Mouse (Mus musculus): ENCODE data around the gene Gk2. TPM values are rescaled to one million over a fixed set of nuclear protein-coding genes. Genes with fewer than 3 reads are reported as not detected.

Gene Gk2
- polyA plus RNA-seq, 1 experiment from 2014 or later: not detected

GRCm38 (mm10) chr5:97429976-97430375, 26.8 kb downstream of the Gk2 start:
- Histone ChIP-seq H3K36me3 (no peaks in the 10 kb centered on the region), H3K9me3 (no peaks in the 10 kb centered on the region), H3K4me1 (replicated peaks) (no peaks in the 10 kb centered on the region), H3K27me3 (ENCODE audit: insufficient read depth, poor library complexity, severe bottlenecking) (no peaks in the 10 kb centered on the region), H3K4me3 (no peak overlapping the region), H3K27ac (no peak overlapping the region)
- 89% methylated on average over 9 of the region's 9 CpGs for WGBS
- DNase-seq (ENCODE audit: low spot score): no peak

DNA sequence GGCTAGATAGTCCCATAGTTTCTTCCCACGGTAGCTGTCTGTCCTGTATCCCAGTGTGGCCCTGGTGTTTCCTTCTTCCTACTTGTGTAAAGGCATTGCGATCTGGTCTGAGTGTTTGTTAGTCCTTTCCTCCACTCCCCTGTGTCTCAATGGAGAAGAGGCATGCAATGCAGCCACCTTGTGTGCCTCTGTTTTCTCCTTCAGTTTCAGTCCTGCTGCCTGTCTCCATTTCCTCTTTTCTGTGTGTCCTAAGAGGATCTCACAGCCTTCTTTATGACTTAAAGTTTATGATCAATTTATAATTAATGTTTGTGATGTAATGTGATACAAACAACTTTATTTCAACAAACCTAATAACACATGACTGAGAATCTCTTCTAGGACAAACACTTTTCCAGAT, 35.2 kb downstream of the Gk2 start:
- no peaks in the 10 kb centered on the region for H3K9me3 ChIP-seq
- H3K27me3 ChIP-seq (ENCODE audit: insufficient read depth, poor library complexity, severe bottlenecking): no peaks in the 10 kb centered on the region
- no peaks in the 10 kb centered on the region for H3K4me1 ChIP-seq (replicated peaks)
- H3K4me3 ChIP-seq: no peak overlapping the region
- no peaks in the 10 kb centered on the region for H3K36me3 ChIP-seq
- 89% methylated on average over 2 of the region's 2 CpGs for WGBS
- no peak overlapping the region for H3K27ac ChIP-seq
- DNase-seq (ENCODE audit: low spot score): no peak

- no peaks in the 10 kb centered on the region for H3K27me3 ChIP-seq (ENCODE audit: insufficient read depth, poor library complexity, severe bottlenecking)
- no peak overlapping the region for H3K4me3 ChIP-seq
- H3K4me1 ChIP-seq (replicated peaks): no peaks in the 10 kb centered on the region
- H3K9me3 ChIP-seq: no peaks in the 10 kb centered on the region
- no peaks in the 10 kb centered on the region for H3K36me3 ChIP-seq
- no peak for DNase-seq (ENCODE audit: low spot score)
- H3K27ac ChIP-seq: no peak overlapping the region
- 69% methylated on average over 2 of the region's 2 CpGs for WGBS
Observed at GRCm38 (mm10) chr5:97417185-97417584, 39.6 kb downstream of the Gk2 start.

DNA sequence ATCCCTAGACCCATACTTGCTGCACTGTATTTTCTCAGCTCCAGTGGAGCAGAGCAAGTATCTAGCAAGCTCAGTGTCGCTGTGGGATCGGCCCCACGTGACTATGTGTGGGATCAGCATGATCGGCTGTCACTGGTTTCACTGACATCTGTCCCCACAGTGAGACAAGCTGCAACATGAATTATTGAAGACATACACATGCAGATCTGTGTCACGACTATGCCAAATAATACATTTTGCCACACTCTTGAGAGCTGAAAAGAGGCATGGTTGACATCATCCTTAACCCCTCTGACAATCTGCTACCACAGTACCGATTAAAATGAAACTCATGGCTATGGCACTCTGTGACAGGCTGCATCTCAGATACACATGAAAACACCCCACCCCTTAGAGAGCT, 41.0 kb downstream of the Gk2 start:
- no peak for DNase-seq (ENCODE audit: low spot score)
- Histone ChIP-seq H3K4me3 (no peak overlapping the region), H3K9me3 (no peaks in the 10 kb centered on the region), H3K27ac (no peak overlapping the region), H3K27me3 (ENCODE audit: insufficient read depth, poor library complexity, severe bottlenecking) (no peaks in the 10 kb centered on the region), H3K4me1 (replicated peaks) (no peaks in the 10 kb centered on the region), H3K36me3 (no peaks in the 10 kb centered on the region)
- WGBS: 77% methylated on average over 6 of the region's 6 CpGs

DNA sequence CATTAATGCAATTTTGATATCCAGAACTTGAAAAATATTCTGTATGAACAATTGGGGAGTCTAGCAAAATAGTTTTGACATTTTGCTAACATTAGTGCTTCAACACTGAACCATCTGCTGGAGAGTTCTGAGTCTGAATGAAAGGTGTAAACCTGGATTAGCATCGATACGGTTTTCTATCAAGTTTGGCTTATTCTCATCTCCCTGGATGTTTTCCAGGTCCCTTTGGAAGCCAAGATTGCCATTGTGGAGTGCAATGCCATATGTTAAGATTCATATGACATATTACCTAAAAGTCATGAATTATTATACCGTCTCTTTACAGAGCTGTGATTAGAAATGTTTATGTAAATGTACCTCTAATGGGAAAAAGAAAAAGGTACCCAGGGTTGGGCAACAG, 43.1 kb downstream of the Gk2 start:
- H3K9me3 ChIP-seq: no peaks in the 10 kb centered on the region
- no peaks in the 10 kb centered on the region for H3K27me3 ChIP-seq (ENCODE audit: insufficient read depth, poor library complexity, severe bottlenecking)
- 0 out of 2 replicates have a peak, but pooled peaks cover 3% of the 10 kb centered on the region for H3K4me1 ChIP-seq (replicated peaks)
- no peaks in the 10 kb centered on the region for H3K36me3 ChIP-seq
- H3K27ac ChIP-seq: no peak overlapping the region
- no peak overlapping the region for H3K4me3 ChIP-seq
- DNase-seq (ENCODE audit: low spot score): no peak
- 89% methylated on average over 3 of the region's 3 CpGs for WGBS

DNA sequence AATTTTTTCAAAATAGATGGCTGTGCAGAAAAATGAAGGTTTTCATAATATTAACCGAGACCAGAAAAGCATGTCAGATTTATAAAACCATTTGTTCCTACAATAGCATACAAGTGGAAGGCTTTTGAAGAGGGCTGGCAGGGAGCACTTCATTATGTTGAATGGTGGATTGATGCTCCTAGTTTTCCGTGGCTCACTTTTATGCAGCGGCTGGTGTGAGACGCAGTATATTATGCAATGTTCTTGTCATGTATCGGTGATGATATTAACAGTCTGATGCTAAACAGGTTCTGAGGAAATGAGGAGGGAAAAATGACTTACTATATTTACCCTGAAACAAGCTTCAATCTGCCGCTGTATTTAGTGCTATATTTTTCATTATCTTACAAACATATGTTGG, 46.6 kb downstream of the Gk2 start:
- no peaks in the 10 kb centered on the region for H3K27me3 ChIP-seq (ENCODE audit: insufficient read depth, poor library complexity, severe bottlenecking)
- 0 out of 2 replicates have a peak, but pooled peaks cover 3% of the 10 kb centered on the region for H3K4me1 ChIP-seq (replicated peaks)
- H3K9me3 ChIP-seq: no peaks in the 10 kb centered on the region
- no peak overlapping the region for H3K4me3 ChIP-seq
- no peak for DNase-seq (ENCODE audit: low spot score)
- H3K27ac ChIP-seq: no peak overlapping the region
- no peaks in the 10 kb centered on the region for H3K36me3 ChIP-seq
- 85% methylated on average over 6 of the region's 6 CpGs for WGBS

DNA sequence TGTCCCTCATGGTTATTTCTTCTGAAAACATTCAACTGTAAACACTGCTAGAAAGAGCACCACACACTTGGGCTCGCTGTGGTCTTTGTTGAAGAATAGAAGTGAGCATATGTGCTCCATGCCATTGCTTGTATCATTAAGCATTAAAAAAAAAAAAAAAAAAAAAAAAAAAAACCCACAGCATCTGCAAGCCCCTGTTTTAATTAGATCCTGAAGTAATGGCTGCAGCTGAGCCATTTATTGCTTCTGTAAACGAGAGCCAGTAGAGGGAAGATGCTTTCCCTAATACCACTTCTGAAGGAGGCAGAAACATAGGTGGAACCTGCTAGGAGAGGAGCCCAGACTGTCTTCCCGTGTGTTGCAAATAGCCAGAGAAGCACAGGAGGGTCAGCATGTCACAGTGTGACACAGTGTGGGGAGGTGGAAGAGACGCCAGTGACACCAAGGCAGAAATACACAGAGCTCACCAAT, 47.6 kb downstream of the Gk2 start:
- Histone ChIP-seq H3K27me3 (ENCODE audit: insufficient read depth, poor library complexity, severe bottlenecking) (no peaks in the 10 kb centered on the region), H3K36me3 (no peaks in the 10 kb centered on the region), H3K4me3 (no peak overlapping the region), H3K9me3 (no peaks in the 10 kb centered on the region), H3K27ac (no peak overlapping the region), H3K4me1 (replicated peaks) (0 out of 2 replicates have a peak, but pooled peaks cover 3% of the 10 kb centered on the region)
- no peak for DNase-seq (ENCODE audit: low spot score)
- WGBS: 60% methylated on average over 4 of the region's 4 CpGs

Other genes with a start within 250 kb of the Gk2 start
- not detected in 2 replicates for gene Naa11, start 64.6 kb downstream of the Gk2 start, polyA plus RNA-seq (2016; fragmentation: Nextera tagmentation; extraction: Ambion mirVana)